Mouse (Mus musculus) heart, postnatal 14 days (tissue): ENCODE results near the gene Ldb2. TPM values are rescaled to one million over a fixed set of nuclear protein-coding genes. Genes with fewer than 3 reads are reported as not detected.

ENCODE experiments used
- DNase-seq, 2 experiments: peaks; one replicate each; pipeline ENCODE4 v3.0.0; 2021 to 2022
- intact Hi-C: fragments of 180-260 bp; cut with DNase I; formaldehyde crosslinking; loops from one replicate; pipeline ENCODE4 v1.15.1; 2025
- total RNA-seq, 2 experiments: library from RNA; stranded (reverse); gene quantifications; 2 replicates each; pipeline ENCODE4 v1.2.3; 2021

Ldb2 gene
- total RNA-seq, 2 experiments from 2014 or later, result 12.7 to 14.4 TPM

DNA sequence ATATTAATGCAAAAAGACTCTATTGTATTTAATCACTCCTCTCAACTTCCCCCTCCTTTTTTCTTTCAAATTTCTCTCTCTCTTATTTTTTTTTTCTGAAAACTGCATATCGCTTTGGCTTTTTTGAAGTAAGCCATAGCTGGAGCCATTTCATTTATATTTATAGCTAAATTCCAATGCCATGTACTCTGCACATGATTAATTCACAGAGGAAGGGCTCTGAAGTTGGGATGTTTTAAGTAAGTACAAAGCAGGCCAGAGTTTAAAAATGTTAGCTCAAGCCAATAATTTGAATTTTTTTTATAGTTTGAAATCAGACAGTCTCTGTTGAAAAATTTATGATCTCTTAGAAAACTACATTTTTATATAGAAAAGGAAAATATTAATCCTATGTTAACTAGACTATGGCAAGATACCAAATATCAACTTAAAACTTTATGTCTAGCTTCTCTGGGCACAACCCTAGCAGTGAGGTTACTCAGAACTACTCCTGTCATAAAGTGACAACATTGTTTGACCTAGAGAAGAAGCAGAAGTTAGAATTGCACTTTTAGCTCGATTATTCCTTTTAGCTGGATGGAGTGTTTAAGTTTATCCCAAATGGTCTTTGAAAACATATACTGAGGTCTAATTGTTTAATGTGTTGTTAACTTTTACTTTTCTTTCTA lies 222.7 kb downstream of the Ldb2 start:
- intact Hi-C loops, result no loop called here
- no peak for DNase-seq

DNA sequence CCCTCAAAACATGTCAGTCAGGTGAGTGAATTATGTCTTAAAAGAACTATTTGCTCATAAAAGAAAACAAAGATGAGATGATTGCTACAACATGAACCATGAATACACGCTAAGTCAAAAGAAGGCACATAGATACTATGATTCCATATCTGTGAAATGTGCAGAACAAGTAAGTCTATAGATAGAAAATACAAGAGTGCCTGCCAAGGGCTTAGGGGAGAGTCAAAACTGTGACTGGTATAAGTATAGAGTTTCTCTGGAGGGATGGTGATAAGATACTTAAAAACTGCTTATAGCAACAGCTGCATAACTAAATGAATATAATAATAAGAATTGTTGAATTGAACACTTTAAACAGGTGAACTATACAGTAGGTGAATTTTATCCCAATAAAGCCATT lies 224.8 kb downstream of the Ldb2 start:
- DNase-seq, result no peak

DNA sequence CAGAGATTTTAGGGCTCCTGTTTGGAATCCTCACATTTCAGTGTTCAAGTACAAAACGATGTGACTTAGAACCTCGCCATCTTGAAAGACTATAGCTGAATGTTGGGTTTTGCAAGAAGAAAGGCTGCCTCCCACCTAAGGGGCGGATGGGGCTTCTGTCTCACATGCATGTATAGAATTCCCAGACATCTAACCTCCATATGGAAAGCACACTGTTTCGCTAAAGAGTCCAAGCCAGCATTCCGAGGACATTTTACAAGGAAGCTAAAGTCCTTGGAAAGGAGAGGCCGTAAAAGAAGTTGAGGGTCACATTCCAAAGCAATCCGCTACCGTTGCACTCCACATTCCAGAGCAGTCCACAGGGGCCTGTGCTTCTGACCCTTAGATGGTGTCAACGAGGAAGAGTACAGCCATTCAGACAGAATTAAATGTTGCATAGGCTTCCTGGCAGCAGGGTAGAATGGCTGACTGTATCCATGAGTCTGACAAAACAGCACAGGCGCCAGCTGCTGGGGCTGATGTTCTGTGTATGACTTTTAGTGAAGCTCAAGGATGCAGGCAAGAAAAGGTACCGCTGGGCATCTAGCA lies 245.6 kb downstream of the Ldb2 start:
- intact Hi-C loops, result no loop called here
- peak in 1 of 2 experiments; percentile 8 for DNase-seq

More for the DNA sequence above, 224.8 kb downstream of the Ldb2 start:
- intact Hi-C loops, result no loop called here

DNA sequence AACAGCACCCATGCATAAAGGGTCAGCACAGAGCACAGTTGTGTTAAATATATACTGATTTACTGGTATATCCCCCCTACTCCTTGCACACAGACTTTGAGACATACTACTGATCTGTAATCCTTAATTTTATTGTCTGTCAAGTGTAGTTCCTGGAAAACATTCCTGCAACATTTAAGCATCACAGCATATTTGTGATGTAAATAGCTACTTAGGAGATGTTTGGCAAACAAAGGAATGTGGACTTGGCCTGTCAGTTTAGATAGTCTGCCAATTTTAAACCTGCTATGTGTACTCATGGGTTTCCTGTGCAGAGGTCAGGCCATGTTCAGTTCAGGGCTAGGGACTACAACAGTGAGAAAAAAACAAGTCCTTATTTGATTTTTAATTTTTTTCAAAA lies 246.3 kb downstream of the Ldb2 start:
- DNase-seq, result no peak
- intact Hi-C loops, result no loop called here

DNA sequence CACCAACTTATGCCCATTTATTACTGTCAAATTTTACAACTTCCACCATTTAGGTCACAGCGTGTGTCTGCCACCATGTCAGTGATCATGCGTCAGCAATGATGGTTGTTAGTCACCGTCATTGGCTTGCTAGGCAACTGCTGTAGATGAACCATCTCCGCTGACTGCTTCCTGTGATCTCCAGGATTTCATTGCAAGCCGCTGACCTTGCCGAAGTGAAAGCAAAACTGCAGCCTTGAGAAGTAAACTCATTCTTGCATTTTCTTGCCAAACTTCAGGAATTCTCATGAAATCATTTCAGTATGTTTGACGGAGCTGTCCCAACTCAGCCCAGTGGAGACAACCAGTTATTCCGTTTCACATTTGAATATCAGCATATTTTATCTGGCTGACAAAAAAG lies 247.4 kb downstream of the Ldb2 start:
- intact Hi-C loops, result no loop called here
- DNase-seq, result peak in 1 of 2 experiments; percentile 5

DNA sequence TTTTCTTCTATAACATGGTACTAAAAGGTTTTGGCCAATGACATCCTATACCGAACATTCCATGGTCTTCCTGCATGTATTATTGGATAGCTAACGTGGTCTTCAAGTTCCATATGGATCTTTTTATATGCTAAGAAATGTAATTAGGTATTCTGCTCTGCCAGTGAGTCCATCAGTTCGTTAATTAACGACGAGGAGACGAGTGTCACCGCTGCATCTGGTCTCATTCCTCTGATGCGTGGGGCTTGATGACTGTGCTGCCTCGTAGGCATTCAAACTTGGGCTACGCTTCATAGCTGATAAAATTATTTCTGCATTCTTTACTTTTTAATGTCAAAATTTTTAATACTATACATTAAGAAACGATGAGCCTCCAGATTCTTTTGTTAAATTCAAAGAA lies 251.0 kb downstream of the Ldb2 start:
- DNase-seq, result no peak
- intact Hi-C loops, result no loop called here

DNA sequence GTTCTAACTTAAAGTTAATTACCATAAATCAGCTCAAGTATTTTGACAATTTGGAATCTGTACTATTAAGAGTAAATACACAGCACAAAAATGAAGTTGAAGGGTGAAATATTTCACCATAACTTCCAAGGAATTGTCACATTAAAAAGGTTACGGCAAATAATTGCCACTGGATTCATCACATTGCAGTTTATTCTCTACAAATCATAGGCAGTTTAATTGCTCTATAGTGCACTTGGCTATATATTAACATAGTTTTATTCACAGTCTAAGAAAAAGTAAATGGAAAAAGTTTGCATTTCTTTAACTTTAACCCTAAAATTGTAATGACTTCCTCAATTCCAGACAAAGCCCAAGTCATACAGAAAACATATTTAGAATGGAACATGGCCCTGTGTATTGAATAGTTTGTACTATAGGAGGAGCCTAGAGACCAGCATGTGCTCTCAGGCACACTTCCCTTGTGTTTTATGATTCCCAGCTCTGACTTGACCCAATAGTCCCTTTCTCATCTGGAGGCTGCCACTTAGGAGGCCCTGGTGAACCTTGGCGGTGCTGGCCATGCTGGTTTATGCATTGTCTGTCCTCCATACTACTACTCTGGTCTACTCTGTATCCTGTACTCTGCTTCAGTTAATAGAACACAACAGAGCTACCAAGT lies 255.9 kb downstream of the Ldb2 start:
- intact Hi-C loops, result no loop called here
- DNase-seq, result no peak

DNA sequence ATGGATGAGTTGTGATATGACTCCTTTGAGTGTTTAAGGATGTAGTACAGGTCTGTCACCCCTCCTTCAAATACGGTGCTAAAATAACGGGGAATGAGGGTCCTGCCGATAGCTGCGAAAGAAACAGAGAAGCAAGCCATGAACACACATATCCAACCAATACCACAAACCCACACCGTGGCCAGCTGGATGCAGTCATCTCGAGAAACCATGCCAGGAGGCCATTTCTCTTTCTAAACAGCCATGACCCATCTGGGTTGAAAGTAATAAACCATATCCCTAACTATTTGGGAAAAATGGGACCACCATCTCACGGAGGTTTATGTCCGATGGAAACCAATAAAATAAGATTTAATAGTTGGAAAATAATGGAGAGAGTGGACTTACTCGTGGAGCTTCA lies 257.7 kb downstream of the Ldb2 start:
- DNase-seq, result no peak
- intact Hi-C loops, result no loop called here

DNA sequence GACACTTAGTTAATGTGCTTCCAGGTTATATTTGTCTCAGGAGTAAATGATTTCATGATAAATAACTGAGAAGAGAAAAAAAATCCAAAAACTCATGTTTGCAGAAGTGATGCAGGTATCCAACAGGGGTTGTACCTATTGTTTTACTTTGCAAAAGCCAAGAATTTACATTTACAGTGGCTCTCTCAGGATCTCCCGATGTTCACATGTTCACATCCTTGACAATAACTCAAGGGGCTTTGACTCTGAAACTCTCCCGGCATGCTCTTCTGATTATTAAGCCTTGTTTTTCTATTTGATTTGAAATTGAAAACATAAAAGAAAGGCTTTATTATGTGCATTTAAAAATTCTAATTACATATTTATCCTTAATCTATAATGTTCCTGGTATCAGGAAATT lies 260.8 kb downstream of the Ldb2 start:
- DNase-seq, result no peak

DNA sequence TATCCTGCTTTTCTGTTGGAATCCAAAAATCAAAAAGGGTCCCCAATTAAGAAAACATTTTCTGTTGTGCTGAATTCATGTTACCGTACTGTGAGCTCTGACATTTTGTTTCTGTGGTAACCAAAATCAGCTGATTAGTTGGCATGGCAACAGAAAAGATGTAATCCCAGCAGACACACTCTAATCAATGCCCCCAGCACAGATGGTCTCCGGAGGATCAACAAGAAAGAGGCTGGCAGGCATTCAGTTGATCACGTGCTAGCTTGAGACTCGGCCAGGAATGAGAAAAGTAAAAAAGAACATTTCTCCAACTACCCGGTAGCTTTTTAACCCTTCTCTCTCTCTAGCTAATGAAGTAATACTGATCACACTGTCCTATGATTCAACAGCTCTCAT lies 261.5 kb downstream of the Ldb2 start:
- intact Hi-C loops, result no loop called here

More for the DNA sequence above, 260.8 kb downstream of the Ldb2 start:
- intact Hi-C loops, result no loop called here

DNA sequence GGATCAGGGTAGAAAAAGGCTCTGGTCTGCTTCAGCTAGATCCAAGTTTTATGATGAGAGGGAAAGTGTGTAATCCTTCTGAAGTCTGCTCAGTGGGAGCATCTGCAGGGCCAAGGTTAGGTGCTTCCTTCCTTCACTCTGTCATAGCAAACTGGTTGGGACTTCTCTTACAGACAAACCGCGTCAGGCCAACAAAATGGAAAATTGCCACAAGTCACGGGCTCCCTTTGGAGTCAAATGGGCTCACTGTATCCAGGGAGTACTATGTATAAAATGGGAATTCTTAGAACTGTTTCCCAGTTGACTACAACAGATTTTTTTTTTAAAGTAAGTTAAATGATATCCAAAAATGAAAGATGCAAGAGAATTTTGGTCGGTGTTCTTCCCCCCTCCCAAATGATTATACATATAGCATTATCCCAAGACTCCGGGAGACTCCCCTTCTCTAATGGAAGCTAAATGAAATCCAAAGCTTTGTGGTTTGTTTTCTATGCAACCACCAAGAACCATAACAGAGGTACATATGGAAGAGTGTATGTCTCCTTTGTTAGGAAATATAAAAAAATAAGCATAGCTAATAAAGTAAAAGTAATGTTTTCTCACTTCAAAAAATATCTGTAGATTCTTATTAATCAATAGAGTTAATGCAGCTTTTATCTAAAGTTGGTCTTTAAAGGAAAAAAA lies 262.0 kb downstream of the Ldb2 start:
- no peak for DNase-seq
- intact Hi-C loops, result no loop called here

More for the DNA sequence above, 261.5 kb downstream of the Ldb2 start:
- DNase-seq, result peak in 1 of 2 experiments; percentile 33

DNA sequence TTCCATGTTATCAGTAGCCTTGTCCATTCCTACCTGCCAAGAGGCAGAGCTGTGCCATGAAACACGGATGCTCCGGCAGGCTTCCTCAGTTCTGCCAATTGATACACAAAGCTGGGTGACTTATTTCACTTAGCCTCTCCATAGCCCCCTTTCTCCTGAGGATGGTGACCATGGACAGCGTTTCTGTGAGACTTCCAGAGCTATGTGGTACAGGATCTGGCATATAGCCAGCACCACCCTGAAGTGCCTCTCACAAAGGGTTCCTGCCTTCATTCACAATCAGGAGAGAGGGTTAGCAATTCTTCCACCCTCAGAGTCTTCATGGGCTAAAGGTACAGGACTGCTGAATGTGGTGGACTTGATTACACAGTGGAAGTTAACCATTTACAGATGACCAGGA lies 270.0 kb downstream of the Ldb2 start:
- intact Hi-C loops, result no loop called here
- DNase-seq, result no peak

DNA sequence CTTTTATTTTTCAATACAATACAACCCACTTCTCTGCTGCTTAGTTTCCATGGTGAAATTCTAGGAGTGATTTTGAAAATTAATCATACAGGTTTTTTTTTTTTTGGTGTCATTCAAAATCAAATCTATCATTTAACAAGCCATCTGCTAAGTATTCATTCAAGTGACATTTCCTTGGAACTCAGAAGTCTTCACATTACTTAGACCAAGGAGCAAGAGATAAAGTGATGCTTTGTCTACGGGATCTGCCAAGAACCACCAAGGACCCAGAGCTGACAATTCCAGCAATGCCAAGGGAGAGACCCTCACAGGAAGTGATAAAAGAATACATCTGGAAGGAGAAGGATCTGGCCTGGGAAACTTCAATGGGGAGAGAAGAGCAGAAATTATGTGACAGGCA lies 270.5 kb downstream of the Ldb2 start:
- intact Hi-C loops, result no loop called here
- no peak for DNase-seq

DNA sequence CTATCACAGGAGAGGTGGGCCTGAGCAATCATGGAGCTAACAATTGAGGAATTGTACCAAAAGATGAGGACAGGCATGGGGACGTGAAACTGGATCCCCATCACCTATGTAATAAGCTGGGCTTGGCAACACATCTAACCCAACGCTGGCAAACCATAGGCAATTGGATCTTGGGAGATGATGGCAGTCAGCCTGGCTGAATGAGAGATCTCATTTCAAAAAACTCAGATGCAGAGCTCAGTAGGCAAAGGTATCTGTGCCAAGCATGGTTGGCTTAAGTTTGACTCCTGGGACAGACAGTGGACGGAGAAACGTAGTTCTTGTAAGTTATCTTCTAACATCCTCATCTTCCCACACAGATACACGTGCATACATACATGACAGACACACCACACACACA lies 294.3 kb downstream of the Ldb2 start:
- no peak for DNase-seq

DNA sequence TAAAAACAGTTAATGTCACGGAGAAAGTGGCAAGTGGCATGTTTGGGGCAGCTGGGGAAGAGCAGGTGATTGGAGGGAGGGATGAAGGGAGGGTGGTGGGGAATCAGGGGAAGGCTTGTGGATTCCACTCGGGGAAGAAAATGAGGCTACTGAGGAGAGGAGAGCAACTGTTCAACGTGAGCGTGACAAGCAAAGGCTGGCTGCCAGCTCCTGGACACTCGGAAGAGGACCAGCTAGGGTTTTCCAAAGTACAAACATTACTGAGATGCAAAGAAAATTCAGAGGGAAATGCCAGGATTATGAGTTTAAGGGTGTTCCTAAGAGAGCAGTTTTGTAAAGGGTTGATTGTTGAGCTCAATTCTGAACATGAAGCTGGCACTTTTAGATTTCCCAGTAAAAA lies 294.7 kb downstream of the Ldb2 start:
- DNase-seq, result no peak
- intact Hi-C loops, result no loop called here

More for the DNA sequence above, 294.3 kb downstream of the Ldb2 start:
- intact Hi-C loops, result no loop called here

DNA sequence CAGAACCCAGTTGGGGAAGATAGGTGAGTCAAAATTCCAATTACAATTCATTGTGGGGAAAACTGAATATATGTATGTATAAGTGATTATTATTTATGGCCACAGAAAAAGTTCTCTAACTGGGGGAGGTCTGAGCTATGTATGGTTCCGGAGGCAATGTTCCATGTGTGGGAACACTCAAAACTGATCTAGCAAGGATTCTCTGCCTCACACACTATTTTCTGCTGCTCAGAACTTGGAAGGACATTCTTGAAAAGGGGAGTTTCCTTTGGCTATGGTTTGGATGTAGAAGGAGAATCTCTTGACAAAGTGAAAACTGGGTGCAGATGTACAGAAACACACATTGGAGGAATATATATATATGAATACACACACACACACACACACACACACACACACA lies 301.3 kb downstream of the Ldb2 start:
- intact Hi-C loops, result loop anchor here (10.0 kb wide), 1 partner anchor 337 kb away; no protein-coding TSS in a partner anchor
- DNase-seq, result no peak

DNA sequence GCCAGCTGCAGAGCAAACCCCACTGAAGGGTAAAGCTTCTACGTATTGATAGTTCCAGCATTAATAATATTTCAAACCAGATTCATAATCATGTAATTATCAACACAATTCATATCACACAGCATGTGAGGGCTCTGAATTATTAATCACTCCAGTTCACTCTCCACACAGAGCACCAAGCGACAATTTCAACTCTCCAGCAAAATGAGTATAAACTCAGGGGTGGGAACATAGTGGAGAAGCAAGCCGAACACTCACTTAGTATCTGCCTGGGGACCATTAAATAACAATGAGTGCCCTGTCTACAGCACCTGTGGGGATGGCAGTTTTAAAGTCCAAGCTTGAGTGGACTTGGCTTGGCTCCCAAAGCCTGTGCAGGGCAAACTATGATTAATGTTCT lies 302.6 kb downstream of the Ldb2 start:
- intact Hi-C loops, result loop anchor here (10.0 kb wide), 1 partner anchor 338 kb away; no protein-coding TSS in a partner anchor
- no peak for DNase-seq

DNA sequence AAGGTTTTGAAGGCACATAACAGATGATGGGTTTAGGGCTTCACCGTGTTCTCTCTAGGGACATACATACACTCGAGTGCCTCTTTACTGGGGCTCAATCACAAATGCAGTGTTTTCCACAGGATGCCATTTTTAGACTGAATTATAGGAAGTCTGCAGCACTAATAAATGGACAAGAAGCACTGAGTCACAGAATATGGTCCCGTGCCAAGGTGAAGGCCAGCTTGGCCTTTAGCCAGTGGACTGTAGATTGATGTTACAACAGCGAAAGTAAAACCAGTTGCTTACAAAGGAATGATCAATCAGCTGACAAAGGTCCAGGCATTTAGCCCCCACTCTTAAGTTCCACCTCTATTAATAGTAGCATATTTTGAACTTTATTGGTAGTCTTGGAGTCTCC lies 304.4 kb downstream of the Ldb2 start:
- peak; percentile 62 to 63 for DNase-seq
- intact Hi-C loops, result loop anchor here (10.0 kb wide), 1 partner anchor 340 kb away; no protein-coding TSS in a partner anchor

DNA sequence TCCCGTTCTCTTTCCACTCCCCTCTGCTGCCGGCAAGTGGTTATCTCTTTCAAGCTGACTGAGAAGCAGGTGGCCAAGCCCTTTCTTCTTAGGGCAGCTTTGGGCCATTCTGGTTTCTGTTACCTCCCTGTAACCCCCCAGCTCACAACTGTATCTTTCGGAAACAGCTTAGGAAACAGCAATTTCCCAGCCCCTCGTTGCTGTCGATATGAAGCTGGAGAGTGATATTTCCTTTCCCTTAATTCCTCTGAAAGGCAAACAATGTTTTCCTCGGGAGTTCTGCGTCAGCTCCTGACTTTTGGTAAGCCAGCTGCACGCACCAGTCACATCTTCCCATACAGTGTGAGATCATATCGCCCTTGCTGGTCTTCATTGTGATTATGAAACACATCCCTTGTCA lies 305.3 kb downstream of the Ldb2 start:
- DNase-seq, result no peak
- intact Hi-C loops, result loop anchor here (5.0 to 10.0 kb wide), 2 partner anchors 208 to 341 kb away; no protein-coding TSS in a partner anchor

DNA sequence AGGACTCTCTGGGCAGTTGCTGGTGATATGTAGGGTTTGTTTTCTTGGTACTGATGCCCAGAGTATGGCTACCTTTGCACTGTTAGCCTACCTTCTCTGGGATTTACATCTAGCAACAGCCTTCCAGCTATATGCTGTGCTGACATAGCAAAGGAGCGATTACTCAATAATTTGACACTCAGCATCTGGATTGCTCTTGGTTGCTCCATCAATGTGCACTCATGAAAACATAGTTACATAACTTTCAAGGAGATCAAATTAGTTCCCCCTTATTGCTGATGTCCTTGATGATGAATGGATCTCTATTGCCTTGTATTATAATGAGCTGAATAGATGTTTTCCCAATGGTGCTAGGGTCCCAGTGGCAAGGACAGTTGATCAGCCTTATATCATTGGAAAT lies 308.0 kb downstream of the Ldb2 start:
- intact Hi-C loops, result loop anchor here (5.0 to 10.0 kb wide), 2 partner anchors 211 to 343 kb away; no protein-coding TSS in a partner anchor

DNA sequence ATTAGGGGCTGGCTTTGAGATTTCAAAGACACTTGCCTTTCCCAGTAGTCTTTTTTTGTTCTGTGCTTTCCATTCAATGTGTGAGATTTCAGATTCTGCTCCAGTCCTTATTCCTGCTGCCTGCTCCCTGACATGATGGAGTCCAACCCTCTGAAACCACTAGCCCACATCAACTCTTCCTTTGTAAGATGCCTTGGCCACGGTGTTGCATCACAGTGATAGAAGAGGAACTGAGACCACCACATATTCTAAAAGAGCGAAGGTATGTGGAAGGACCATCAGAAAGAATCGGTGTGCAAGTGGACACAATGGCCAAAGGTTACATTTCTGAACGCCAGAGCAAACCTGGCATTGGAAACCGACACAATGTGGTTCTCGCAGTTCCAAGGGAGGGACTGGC lies 309.0 kb downstream of the Ldb2 start:
- intact Hi-C loops, result loop anchor here (5.0 to 10.0 kb wide), 2 partner anchors 212 to 344 kb away; no protein-coding TSS in a partner anchor

More for the DNA sequence above, 308.0 kb downstream of the Ldb2 start:
- DNase-seq, result no peak

More for the DNA sequence above, 309.0 kb downstream of the Ldb2 start:
- no peak for DNase-seq
